ENCODE assay signal across 8 mouse cellular contexts in the genomic region with DNA sequence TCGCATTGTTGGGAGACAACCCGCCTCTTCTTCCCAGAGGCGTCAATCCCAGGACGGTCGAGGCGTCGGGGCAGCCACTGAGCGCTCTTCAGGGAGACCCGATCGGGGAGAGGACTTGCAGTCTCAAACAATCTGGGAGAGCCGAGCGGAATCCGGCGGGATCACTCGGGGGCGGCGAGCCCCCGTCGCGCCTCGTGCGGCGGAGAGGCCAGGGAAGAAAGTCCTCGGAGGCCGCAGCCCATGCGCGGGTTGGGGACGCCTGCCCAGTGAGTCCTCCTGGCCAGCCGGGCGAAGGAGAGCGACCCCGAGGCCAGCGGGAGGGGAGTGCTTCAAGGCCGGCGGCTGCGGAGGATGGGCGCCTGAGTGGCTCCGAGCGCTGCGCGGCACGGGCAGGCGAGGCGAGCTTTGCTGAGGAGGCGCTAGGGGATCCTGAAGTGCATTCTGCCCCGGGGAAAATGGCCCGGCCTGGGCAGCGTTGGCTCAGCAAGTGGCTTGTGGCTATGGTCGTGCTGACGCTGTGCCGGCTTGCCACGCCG. TPM values are rescaled to one million over a fixed set of nuclear protein-coding genes. Genes with fewer than 3 reads are reported as not detected.
DNase-seq lines count a peak whose midpoint lies in the region; ATAC-seq lines count a peak whose summit lies in the region.

No protein-coding gene starts in this region.

- peaks cover 20% of the 10 kb centered on the region for H3K4me1 ChIP-seq in embryonic facial prominence, embryonic 12.5 days
- peaks cover 19% of the 10 kb centered on the region for H3K4me1 ChIP-seq in limb, embryonic 15.5 days
- H3K4me1 ChIP-seq in neural tube, embryonic 12.5 days = peaks cover 21% of the 10 kb centered on the region

- H3K27ac ChIP-seq in embryonic facial prominence, embryonic 12.5 days = peak overlapping the region; percentile 89
- peak overlapping the region; percentile 82 for H3K27ac ChIP-seq in limb, embryonic 15.5 days
- peak overlapping the region; percentile 53; the same call in 1 of the 2 replicates for H3K27ac ChIP-seq in neural tube, embryonic 12.5 days

- WGBS in embryonic facial prominence, embryonic 12.5 days = 27% methylated on average over 53 of the region's 53 CpGs
- WGBS in limb, embryonic 15.5 days = 27% methylated on average over 53 of the region's 53 CpGs
- WGBS in neural tube, embryonic 12.5 days = 23% methylated on average over 53 of the region's 53 CpGs

- ATAC-seq in embryonic facial prominence, embryonic 12.5 days (ENCODE audit: insufficient number of reproducible peaks, insufficient read depth, low FRiP score, low TSS enrichment) = no peak; the same call in 1 of the 2 replicates
- no peak for ATAC-seq in limb, embryonic 15.5 days (ENCODE audit: insufficient number of reproducible peaks, low FRiP score, low TSS enrichment, low read depth)
- ATAC-seq in neural tube, embryonic 12.5 days (ENCODE audit: low FRiP score, low read depth) = peak; percentile 8
- no peak for ATAC-seq in megakaryocyte progenitor cell, adult 5-6 weeks (replicated peaks; ENCODE audit: poor library complexity)

- no peaks in the 10 kb centered on the region for H3K36me3 ChIP-seq in embryonic facial prominence, embryonic 12.5 days
- no peaks in the 10 kb centered on the region for H3K36me3 ChIP-seq in limb, embryonic 15.5 days
- H3K36me3 ChIP-seq in neural tube, embryonic 12.5 days = no peaks in the 10 kb centered on the region

- peak; percentile 9 for DNase-seq in layer of hippocampus, adult 9-11 months
- no peak for DNase-seq in layer of hippocampus, adult 8-10 months (ENCODE audit: low spot score in 2 of 2)
- DNase-seq in NIH3T3 (ENCODE audit: low read depth) = peak; percentile 55
- peak; percentile 55 for DNase-seq in heart, postnatal 4 days

- H3K4me2 ChIP-seq in embryonic facial prominence, embryonic 12.5 days (replicated peaks) = peak overlapping the region; percentile 64
- peak overlapping the region; percentile 59 for H3K4me2 ChIP-seq in limb, embryonic 15.5 days
- H3K4me2 ChIP-seq in neural tube, embryonic 12.5 days (replicated peaks) = peak overlapping the region; percentile 71

- no peaks in the 10 kb centered on the region for H3K9me3 ChIP-seq in embryonic facial prominence, embryonic 12.5 days
- no peaks in the 10 kb centered on the region for H3K9me3 ChIP-seq in limb, embryonic 15.5 days
- no peaks in the 10 kb centered on the region for H3K9me3 ChIP-seq in neural tube, embryonic 12.5 days

- H3K4me3 ChIP-seq in embryonic facial prominence, embryonic 12.5 days = peak overlapping the region; percentile 69
- peak overlapping the region; percentile 61 for H3K4me3 ChIP-seq in limb, embryonic 15.5 days
- peak overlapping the region; percentile 64 for H3K4me3 ChIP-seq in neural tube, embryonic 12.5 days

- peak overlapping the region; percentile 87 for H3K9ac ChIP-seq in embryonic facial prominence, embryonic 12.5 days
- peak overlapping the region; percentile 67 for H3K9ac ChIP-seq in limb, embryonic 15.5 days
- H3K9ac ChIP-seq in neural tube, embryonic 12.5 days = peak overlapping the region; percentile 80

- peaks cover 23% of the 10 kb centered on the region; the same call in 1 of the 2 replicates for H3K27me3 ChIP-seq in embryonic facial prominence, embryonic 12.5 days
- peaks cover 32% of the 10 kb centered on the region for H3K27me3 ChIP-seq in limb, embryonic 15.5 days
- H3K27me3 ChIP-seq in neural tube, embryonic 12.5 days (replicated peaks) = no peaks in the 10 kb centered on the region

RNA-seq across cellular contexts. Expression of a gene that starts 0.6 kb away (rescaled TPM):
- total RNA-seq in layer of hippocampus, adult 8-10 months (2022) = 10 to 100 TPM; 12.6 to 16.1 (median 14.9) TPM
- 71.1 and 73.6 TPM in 2 replicates for polyA plus RNA-seq in embryonic facial prominence, embryonic 12.5 days (2016; fragmentation: Nextera tagmentation; extraction: Ambion mirVana)
- 10 to 100 TPM; 25.9 to 29.8 TPM for total RNA-seq in heart, postnatal 4 days (2021)
- 36.8 and 37.1 TPM in 2 replicates for polyA plus RNA-seq in limb, embryonic 15.5 days (2015; fragmentation: Nextera tagmentation; extraction: Ambion mirVana)
- polyA plus RNA-seq in neural tube, embryonic 12.5 days (2016; fragmentation: Nextera tagmentation; extraction: Ambion mirVana) = 56.2 and 58.0 TPM in 2 replicates
- total RNA-seq in megakaryocyte progenitor cell, adult 5-6 weeks (2015) = 1.0 and 1.2 TPM in 2 replicates
- 0.98 and 1.00 TPM in 2 replicates for total RNA-seq in megakaryocyte progenitor cell, adult 5-6 weeks (2017)

Comparison
In these comparisons a context has a peak if more than half of its experiments do, and no peak if none do; other contexts are left out.
1. DNase-seq: peak in layer of hippocampus, adult 9-11 months (single experiment), NIH3T3 (single experiment) and heart, postnatal 4 days (single experiment); none in layer of hippocampus, adult 8-10 months (0 of 2).
2. RNA of a gene that starts 0.6 kb away (total RNA-seq): 25.9 to 29.8 TPM in heart, postnatal 4 days and 12.6 to 16.1 TPM in layer of hippocampus, adult 8-10 months; 0.98 to 1.2 TPM in megakaryocyte progenitor cell, adult 5-6 weeks; every median in the first group is over 4 times any median in the second.
3. Peak in every context shown above with its lines, with median percentiles within 50 percentile points of each other: H3K27ac ChIP-seq, H3K4me2 ChIP-seq, H3K4me3 ChIP-seq and H3K9ac ChIP-seq.